Mouse (Mus musculus) lung, postnatal 14 days (tissue): ENCODE measurements around the gene Atg7.

Experiments
- DNase-seq: peaks from one replicate; pipeline ENCODE4 v3.0.0; 2021

The Atg7 gene

DNA sequence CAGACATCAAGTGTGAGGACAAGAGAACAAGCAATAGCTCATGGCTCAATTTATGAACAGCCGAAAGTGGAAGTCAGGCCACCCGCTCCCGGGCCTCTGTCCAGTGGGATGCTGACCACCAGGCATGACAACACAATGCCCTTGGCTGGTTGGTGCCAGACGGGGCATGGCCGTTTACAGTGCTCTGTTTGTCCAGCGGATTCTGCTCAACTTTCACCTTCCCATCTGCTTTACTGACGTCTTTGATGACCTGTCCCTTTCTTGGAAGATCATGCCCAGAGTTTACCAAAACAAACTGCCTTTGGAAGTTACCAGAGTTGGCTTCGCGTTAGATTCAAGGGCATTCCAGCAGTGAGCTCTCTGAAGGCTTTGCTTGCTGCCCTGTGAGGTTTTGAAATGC lies 93.5 kb downstream of the Atg7 start:
- DNase-seq = no peak

- DNase-seq = no peak
Observed at GRCm38 (mm10) chr6:114737181-114737580, 94.3 kb downstream of the Atg7 start.

DNA sequence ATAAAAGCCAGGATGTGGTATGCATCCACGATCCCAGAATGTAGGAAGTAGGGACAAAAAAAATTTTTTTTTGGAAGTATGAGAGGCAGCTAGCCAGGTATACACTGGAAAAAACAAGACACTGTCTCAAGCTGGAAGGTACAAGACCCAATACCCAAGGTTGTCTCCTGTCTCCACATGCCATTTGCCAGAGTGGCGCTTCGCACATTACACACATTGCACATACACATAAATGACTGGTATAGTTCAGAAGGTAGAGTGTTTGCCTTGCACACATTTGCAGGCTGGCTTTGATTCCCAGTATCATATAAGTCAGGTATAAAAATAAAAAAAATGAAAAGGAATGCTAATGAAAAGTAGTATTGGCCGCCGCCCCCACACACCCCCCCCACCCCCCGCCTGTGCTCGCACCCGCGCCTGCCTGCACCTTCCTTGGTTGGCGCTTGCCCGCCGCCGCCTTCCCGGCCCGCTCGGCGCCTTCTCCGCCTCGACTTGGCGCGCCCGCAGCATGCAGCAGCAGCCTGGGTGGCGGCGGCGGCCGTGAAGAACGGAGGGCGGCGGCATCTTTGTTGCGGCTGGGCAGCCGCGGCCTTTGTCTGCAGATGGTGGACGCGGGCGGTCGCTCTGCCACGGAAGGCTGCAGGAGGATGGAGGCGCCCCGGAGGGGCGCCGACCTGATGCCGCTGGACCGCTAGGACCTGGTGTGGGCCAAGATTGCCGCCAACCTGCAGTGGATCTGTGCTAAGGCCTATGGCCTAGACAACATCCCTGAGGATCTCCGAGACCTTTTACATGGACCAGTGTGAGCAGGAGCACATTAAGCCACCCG lies 95.2 kb downstream of the Atg7 start:
- DNase-seq = no peak

GRCm38 (mm10) chr6:114738760-114739112 lies 95.8 kb downstream of the Atg7 start:
- DNase-seq = no peak

- DNase-seq = no peak
Observed at GRCm38 (mm10) chr6:114742209-114743003, 99.5 kb downstream of the Atg7 start.

- DNase-seq = no peak
Observed at GRCm38 (mm10) chr6:114743126-114743525, 100.2 kb downstream of the Atg7 start.

DNA sequence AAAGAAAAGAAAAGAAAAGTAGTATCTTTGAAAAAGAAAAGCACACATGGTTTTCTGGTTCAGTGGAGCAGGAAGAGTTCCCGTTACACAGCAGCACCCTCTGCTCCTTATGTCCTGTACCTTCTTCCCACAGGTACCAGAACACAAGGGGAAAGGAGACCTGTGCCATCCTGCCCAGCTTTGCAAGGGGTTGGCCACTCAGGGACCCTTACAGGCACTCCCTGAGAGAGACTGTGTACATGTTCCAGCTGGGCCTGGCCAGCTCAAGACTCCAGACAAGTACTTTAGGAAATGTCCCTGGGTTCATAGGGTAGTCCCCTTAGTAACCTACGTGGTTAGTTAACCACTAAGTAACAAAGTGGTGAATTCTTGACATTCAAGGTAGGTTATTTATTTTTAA lies 100.9 kb downstream of the Atg7 start:
- no peak for DNase-seq

DNA sequence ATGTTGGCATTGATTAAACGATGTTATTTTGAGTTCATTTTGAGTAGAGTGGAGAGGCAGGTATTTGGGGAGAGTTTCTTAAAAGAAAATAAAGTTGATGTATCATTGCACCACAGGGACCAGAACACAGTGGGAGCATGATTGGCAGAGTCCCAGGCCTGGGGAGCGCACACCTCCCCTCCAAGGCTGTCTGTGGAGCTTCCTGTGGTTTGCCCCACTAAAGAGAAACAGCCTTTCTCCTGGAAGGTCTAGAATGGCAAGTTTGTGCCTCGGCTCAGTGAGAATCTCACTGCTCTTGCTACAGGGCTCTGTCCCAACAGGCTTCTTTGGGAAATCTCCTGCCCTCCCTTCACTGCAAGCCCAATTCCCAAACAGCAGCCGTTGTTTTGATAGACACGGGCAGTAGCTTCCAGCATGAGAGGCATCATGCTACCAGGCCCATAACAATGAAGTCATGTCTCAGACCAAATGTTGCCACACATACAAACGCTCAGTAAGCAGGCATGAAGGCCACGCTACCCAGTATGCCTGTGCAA lies 103.6 kb downstream of the Atg7 start:
- DNase-seq = no peak

- no peak for DNase-seq
Observed at GRCm38 (mm10) chr6:114748419-114748818, 105.5 kb downstream of the Atg7 start.

- no peak for DNase-seq
Observed at GRCm38 (mm10) chr6:114748882-114749281, 106.0 kb downstream of the Atg7 start.

GRCm38 (mm10) chr6:114758795-114759194 lies 115.9 kb downstream of the Atg7 start:
- no peak for DNase-seq

- peak; percentile 77 for DNase-seq
Observed at GRCm38 (mm10) chr6:114766314-114766713, 123.4 kb downstream of the Atg7 start.

- DNase-seq = no peak
Observed at GRCm38 (mm10) chr6:114767710-114768109, 124.8 kb downstream of the Atg7 start.

- no peak for DNase-seq
Observed at GRCm38 (mm10) chr6:114770337-114770736, 127.4 kb downstream of the Atg7 start.

GRCm38 (mm10) chr6:114771502-114771901 lies 128.6 kb downstream of the Atg7 start:
- no peak for DNase-seq

DNA sequence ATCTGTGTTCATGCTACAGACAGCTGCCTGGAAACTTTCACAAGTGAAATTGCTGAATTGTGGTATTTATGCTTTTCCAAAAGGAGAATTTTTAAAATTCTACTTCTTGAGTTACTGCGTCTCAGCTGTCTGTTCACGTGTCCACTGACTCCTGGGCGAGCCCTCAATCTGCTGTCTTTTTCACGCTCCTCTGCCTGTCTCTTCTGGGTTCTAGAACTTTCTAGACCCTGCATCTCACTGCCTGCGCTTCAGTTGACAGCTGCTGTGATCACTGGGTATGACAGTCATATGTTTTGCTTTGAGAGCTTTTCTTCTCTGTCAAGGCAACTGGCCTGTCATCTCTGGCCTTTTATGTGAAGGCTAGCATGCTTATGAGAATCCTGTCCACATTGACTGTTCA lies 132.3 kb downstream of the Atg7 start:
- DNase-seq = no peak

- DNase-seq = no peak
Observed at GRCm38 (mm10) chr6:114777872-114778271, 135.0 kb downstream of the Atg7 start.

DNA sequence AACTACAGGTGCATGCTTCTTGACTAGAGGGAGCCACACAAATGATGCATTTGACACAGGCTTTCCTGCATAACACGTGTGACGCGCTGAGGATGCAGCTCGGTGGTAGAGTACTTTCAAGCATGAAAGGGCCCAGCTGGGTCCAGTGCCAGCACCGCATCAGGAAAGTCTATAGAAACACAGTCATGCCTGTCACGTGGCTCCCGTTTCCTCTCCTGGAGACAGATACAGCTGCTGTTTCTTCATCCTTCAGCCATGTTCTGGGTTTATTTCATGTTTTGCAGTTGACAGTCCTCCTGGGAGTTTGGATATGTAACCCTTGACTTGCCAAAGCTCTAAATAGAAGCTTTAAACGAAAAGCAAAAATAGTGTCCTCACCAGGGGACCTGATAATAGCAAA lies 135.8 kb downstream of the Atg7 start:
- DNase-seq = no peak

DNA sequence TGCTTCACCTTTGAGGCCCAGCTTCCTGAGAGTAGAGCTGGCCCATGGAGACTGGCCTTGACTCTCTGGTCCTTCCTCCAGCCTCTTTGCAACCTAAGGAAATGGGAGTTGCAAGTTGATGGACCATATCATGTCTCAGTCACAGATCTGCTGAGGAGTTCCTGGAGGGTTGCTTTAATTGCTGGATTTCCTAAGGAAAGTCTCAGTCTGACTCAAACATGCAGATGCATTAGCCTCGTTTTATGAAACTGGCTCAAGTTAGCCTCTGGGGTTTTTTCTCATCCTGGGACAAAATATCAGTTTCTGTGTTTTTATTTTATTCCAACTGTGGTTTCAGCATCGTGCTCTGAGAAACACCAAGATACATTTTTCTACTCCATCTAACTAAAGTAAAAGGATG lies 137.7 kb downstream of the Atg7 start:
- DNase-seq = no peak

DNA sequence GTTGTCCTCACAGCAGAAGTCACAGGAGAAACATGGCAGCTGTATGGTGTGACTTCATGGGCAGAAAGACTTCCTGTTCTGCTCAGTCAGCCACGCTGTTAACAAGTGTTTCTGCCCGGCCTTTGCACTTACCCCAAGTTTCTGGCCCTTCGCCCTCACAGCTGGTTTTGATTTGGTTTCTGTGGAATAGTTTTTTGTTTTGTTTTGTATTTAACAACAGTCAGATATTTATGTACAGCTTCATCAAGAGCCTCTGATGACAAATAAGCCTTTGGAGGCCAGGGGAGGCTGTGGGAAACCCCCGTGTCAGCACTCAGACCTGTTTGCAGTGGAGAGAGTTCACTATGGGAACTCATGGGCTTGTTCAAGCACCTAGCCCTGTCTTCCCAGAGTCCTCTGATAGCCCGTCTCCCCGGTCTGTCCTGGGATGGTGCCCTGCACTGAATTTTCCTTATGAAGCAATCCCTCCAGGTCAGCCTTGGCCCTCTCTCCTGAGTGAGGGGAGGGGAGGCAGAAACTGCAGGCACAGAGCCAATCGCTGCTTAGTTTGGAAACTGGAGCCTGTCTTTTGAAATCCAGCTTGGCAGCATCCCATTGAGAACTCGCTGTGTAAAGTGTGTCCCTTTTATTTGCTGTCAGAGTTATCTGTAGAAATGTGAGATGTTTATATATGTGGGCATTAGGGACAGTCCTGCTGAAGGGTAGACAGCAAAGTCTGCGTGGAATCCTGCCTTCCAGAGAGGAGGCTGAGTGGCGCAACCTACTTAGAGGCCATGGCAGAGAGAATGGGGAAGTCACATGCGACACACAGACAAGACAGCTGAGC lies 138.7 kb downstream of the Atg7 start:
- DNase-seq = peak; percentile 84

DNA sequence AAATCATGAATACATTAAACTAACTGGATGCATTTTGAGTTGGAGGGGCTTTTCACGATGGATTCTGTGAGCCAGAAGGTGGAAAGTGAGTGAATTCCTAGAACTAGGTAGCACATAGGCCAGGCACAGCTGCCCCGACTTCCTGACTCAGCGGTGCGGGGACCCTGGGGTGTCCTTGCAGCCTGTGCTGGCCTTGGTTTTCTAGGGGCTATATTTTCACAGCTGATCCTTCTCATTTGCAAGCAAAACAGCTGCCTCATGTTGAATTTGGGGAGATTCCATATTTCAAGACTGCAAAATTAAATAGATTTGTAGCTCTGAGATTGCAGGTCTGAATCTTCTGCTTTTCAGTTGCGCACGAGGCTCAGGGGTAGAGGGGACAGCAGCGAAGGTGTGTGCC lies 139.6 kb downstream of the Atg7 start:
- DNase-seq = no peak

GRCm38 (mm10) chr6:114786461-114786860 lies 143.6 kb downstream of the Atg7 start:
- DNase-seq = no peak

DNA sequence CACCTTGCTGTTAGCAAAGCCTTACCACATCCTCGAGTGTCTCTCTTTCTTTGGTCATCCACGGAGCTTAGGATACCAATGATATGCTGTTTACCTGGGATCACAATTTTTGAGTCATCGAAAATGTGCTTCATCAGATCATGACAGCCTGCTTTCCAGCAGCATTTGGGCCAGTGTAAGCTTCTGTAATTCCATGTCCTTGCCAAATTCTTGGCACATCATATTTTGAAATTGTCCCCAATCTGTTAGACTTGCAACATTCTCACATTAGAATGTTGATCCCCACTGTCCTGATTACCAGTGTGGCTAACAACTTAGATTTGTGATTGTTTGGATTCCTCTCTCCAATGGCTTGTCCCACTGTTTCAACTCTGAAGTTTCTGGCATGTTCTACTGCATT lies 144.7 kb downstream of the Atg7 start:
- DNase-seq = no peak
